Mouse (Mus musculus): ENCODE data around the gene Nos1ap. TPM values are rescaled to one million over a fixed set of nuclear protein-coding genes. Genes with fewer than 3 reads are reported as not detected.

The Nos1ap gene
- polyA plus RNA-seq, 1 experiment = 2.3 TPM

- no peak overlapping the region for H3K4me3 ChIP-seq (ENCODE audit: insufficient read depth, low read depth, low read length)
- H3K27ac ChIP-seq (replicated peaks; ENCODE audit: low read depth, low read length) = no peak overlapping the region
- H3K4me1 ChIP-seq (ENCODE audit: control insufficient read depth, insufficient read depth, insufficient read length, low read length) = no peaks in the 10 kb centered on the region
These were observed 17.7 kb upstream of the Nos1ap start for GRCm38 (mm10) chr1:170607231-170607917.

- no peak overlapping the region for H3K4me3 ChIP-seq (ENCODE audit: insufficient read depth, low read depth, low read length)
- H3K4me1 ChIP-seq (ENCODE audit: control insufficient read depth, insufficient read depth, insufficient read length, low read length) = no peaks in the 10 kb centered on the region
- H3K27ac ChIP-seq (replicated peaks; ENCODE audit: low read depth, low read length) = no peak overlapping the region
These were observed 15.8 kb upstream of the Nos1ap start for GRCm38 (mm10) chr1:170605228-170606001.

GRCm38 (mm10) chr1:170594575-170594974 is 4.9 kb upstream of the Nos1ap start:
- no peak overlapping the region for H3K27ac ChIP-seq (replicated peaks; ENCODE audit: low read depth, low read length)
- H3K4me1 ChIP-seq (ENCODE audit: control insufficient read depth, insufficient read depth, insufficient read length, low read length) = no peaks in the 10 kb centered on the region
- H3K4me3 ChIP-seq (ENCODE audit: insufficient read depth, low read depth, low read length) = no peak overlapping the region

GRCm38 (mm10) chr1:170590531-170590930 is 870 bp upstream of the Nos1ap start:
- Histone ChIP-seq H3K4me1 (ENCODE audit: control insufficient read depth, insufficient read depth, insufficient read length, low read length) (no peaks in the 10 kb centered on the region), H3K27ac (replicated peaks; ENCODE audit: low read depth, low read length) (no peak overlapping the region), H3K4me3 (ENCODE audit: insufficient read depth, low read depth, low read length) (no peak overlapping the region)

- Histone ChIP-seq H3K27ac (replicated peaks; ENCODE audit: low read depth, low read length) (no peak overlapping the region), H3K4me1 (ENCODE audit: control insufficient read depth, insufficient read depth, insufficient read length, low read length) (no peaks in the 10 kb centered on the region), H3K4me3 (ENCODE audit: insufficient read depth, low read depth, low read length) (peak overlapping the region; percentile 96)
These were observed 340 bp upstream of the Nos1ap start for GRCm38 (mm10) chr1:170590041-170590360.

GRCm38 (mm10) chr1:170588879-170589218 is 812 bp downstream of the Nos1ap start:
- Histone ChIP-seq H3K4me3 (ENCODE audit: insufficient read depth, low read depth, low read length) (peak overlapping the region; percentile 96), H3K4me1 (ENCODE audit: control insufficient read depth, insufficient read depth, insufficient read length, low read length) (no peaks in the 10 kb centered on the region), H3K27ac (replicated peaks; ENCODE audit: low read depth, low read length) (no peak overlapping the region)

GRCm38 (mm10) chr1:170588353-170588752 is 1.3 kb downstream of the Nos1ap start:
- Histone ChIP-seq H3K4me1 (ENCODE audit: control insufficient read depth, insufficient read depth, insufficient read length, low read length) (no peaks in the 10 kb centered on the region), H3K4me3 (ENCODE audit: insufficient read depth, low read depth, low read length) (no peak overlapping the region), H3K27ac (replicated peaks; ENCODE audit: low read depth, low read length) (no peak overlapping the region)

GRCm38 (mm10) chr1:170586715-170587114 is 2.9 kb downstream of the Nos1ap start:
- Histone ChIP-seq H3K4me1 (ENCODE audit: control insufficient read depth, insufficient read depth, insufficient read length, low read length) (no peaks in the 10 kb centered on the region), H3K4me3 (ENCODE audit: insufficient read depth, low read depth, low read length) (no peak overlapping the region), H3K27ac (replicated peaks; ENCODE audit: low read depth, low read length) (no peak overlapping the region)

GRCm38 (mm10) chr1:170583925-170584324 is 5.7 kb downstream of the Nos1ap start:
- H3K4me3 ChIP-seq (ENCODE audit: insufficient read depth, low read depth, low read length) = no peak overlapping the region
- H3K27ac ChIP-seq (replicated peaks; ENCODE audit: low read depth, low read length) = no peak overlapping the region
- H3K4me1 ChIP-seq (ENCODE audit: control insufficient read depth, insufficient read depth, insufficient read length, low read length) = no peaks in the 10 kb centered on the region

GRCm38 (mm10) chr1:170582341-170582740 is 7.3 kb downstream of the Nos1ap start:
- H3K27ac ChIP-seq (replicated peaks; ENCODE audit: low read depth, low read length) = no peak overlapping the region
- no peaks in the 10 kb centered on the region for H3K4me1 ChIP-seq (ENCODE audit: control insufficient read depth, insufficient read depth, insufficient read length, low read length)

GRCm38 (mm10) chr1:170580485-170581110 is 9.1 kb downstream of the Nos1ap start:
- H3K27ac ChIP-seq (replicated peaks; ENCODE audit: low read depth, low read length) = no peak overlapping the region
- no peak overlapping the region for H3K4me3 ChIP-seq (ENCODE audit: insufficient read depth, low read depth, low read length)
- no peaks in the 10 kb centered on the region for H3K4me1 ChIP-seq (ENCODE audit: control insufficient read depth, insufficient read depth, insufficient read length, low read length)

More at GRCm38 (mm10) chr1:170582341-170582740, 7.3 kb downstream of the Nos1ap start:
- no peak overlapping the region for H3K4me3 ChIP-seq (ENCODE audit: insufficient read depth, low read depth, low read length)

- no peak overlapping the region for H3K27ac ChIP-seq (replicated peaks; ENCODE audit: low read depth, low read length)
- H3K4me1 ChIP-seq (ENCODE audit: control insufficient read depth, insufficient read depth, insufficient read length, low read length) = no peaks in the 10 kb centered on the region
- H3K4me3 ChIP-seq (ENCODE audit: insufficient read depth, low read depth, low read length) = no peak overlapping the region
These were observed 10.2 kb downstream of the Nos1ap start for GRCm38 (mm10) chr1:170579476-170579875.

- H3K4me3 ChIP-seq (ENCODE audit: insufficient read depth, low read depth, low read length) = no peak overlapping the region
These were observed 10.6 kb downstream of the Nos1ap start for GRCm38 (mm10) chr1:170579063-170579462.

GRCm38 (mm10) chr1:170576728-170577065 is 13.0 kb downstream of the Nos1ap start:
- Histone ChIP-seq H3K27ac (replicated peaks; ENCODE audit: low read depth, low read length) (no peak overlapping the region), H3K4me1 (ENCODE audit: control insufficient read depth, insufficient read depth, insufficient read length, low read length) (no peaks in the 10 kb centered on the region), H3K4me3 (ENCODE audit: insufficient read depth, low read depth, low read length) (no peak overlapping the region)

More at GRCm38 (mm10) chr1:170579063-170579462, 10.6 kb downstream of the Nos1ap start:
- Histone ChIP-seq H3K4me1 (ENCODE audit: control insufficient read depth, insufficient read depth, insufficient read length, low read length) (no peaks in the 10 kb centered on the region), H3K27ac (replicated peaks; ENCODE audit: low read depth, low read length) (no peak overlapping the region)

GRCm38 (mm10) chr1:170576012-170576727 is 13.5 kb downstream of the Nos1ap start:
- H3K27ac ChIP-seq (replicated peaks; ENCODE audit: low read depth, low read length) = no peak overlapping the region
- no peak overlapping the region for H3K4me3 ChIP-seq (ENCODE audit: insufficient read depth, low read depth, low read length)
- H3K4me1 ChIP-seq (ENCODE audit: control insufficient read depth, insufficient read depth, insufficient read length, low read length) = no peaks in the 10 kb centered on the region

Data from brown adipose tissue, adult 24 weeks (tissue).